Mouse (Mus musculus) erythroblast, embryonic 14.5 days (primary cell): ENCODE measurements around the gene Ppa1.

Experiments
- GATA1 ChIP-seq: IDR thresholded peaks from 2 replicates; pipeline ENCODE4 v1.6.1; 2012; ENCODE audit warnings: low read length, inconsistent platforms, mixed read lengths
- TAL1 ChIP-seq: IDR thresholded peaks from 3 replicates; pipeline ENCODE4 v1.6.1; 2012; ENCODE audit warnings: low read length, inconsistent platforms, mixed read lengths

DNA sequence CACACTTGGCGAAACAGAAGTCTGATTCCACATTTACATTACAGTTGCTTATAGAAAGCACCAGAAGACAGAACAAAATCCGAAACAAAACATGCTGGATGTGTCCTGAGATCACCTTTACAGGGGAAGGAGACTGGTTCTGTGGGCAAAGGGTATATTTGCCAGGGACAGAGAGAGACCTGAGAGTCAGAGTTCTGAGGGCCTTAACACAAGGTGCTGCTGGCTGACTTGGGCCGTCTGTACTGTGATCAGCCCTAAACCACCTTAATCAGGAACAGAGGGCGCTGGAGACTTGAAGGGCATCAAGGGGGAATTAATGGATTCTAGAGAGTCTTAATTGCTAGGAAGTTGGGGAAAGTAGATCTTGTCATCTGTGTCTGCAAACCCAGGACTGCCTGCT, 45.2 kb downstream of the Ppa1 start:
- TF ChIP-seq GATA1 (no peak), TAL1 (no peak)
